Mouse (Mus musculus): ENCODE measurements around the gene Dennd6a.
A peak's percentile ranks its signal among the peaks of the same experiment; 100 is the strongest.
"Not testable (repeated sequence)": the region's sequence is repeated elsewhere in the genome, so short reads cannot be mapped to it uniquely, and the experiment has no call there.

Gene Dennd6a

GRCm38 (mm10) chr14:26573556-26573955 lies at the start of gene Dennd6a:
Gene Dennd6a (plus strand): TSS chr14:26573856.
- DNase-seq (ENCODE audit: low read depth): not testable (repeated sequence)

GRCm38 (mm10) chr14:26525955-26526354 lies 47.7 kb upstream of the Dennd6a start:
- no peak for DNase-seq (ENCODE audit: low read depth)

GRCm38 (mm10) chr14:26528296-26528695 lies 45.4 kb upstream of the Dennd6a start:
- peak; percentile 36 for DNase-seq (ENCODE audit: low read depth)

- DNase-seq (ENCODE audit: low read depth): no peak
Observed at GRCm38 (mm10) chr14:26530350-26530749, 43.3 kb upstream of the Dennd6a start.

GRCm38 (mm10) chr14:26531410-26532313 lies 42.0 kb upstream of the Dennd6a start:
- DNase-seq (ENCODE audit: low read depth): peak; percentile 36

- DNase-seq (ENCODE audit: low read depth): peak; percentile 69
Observed at GRCm38 (mm10) chr14:26532752-26533151, 40.9 kb upstream of the Dennd6a start.

- no peak for DNase-seq (ENCODE audit: low read depth)
Observed at GRCm38 (mm10) chr14:26533267-26533666, 40.4 kb upstream of the Dennd6a start.

GRCm38 (mm10) chr14:26533821-26534756 lies 39.6 kb upstream of the Dennd6a start:
- DNase-seq (ENCODE audit: low read depth): peak; percentile 77

GRCm38 (mm10) chr14:26534757-26535479 lies 38.7 kb upstream of the Dennd6a start, which contains the start of gene Slmap:
Gene Slmap (minus strand): TSS chr14:26534931.
- peak; percentile 99 for DNase-seq (ENCODE audit: low read depth)

GRCm38 (mm10) chr14:26539241-26539640 lies 34.4 kb upstream of the Dennd6a start:
- no peak for DNase-seq (ENCODE audit: low read depth)

GRCm38 (mm10) chr14:26540577-26540976 lies 33.1 kb upstream of the Dennd6a start:
- DNase-seq (ENCODE audit: low read depth): no peak

- no peak for DNase-seq (ENCODE audit: low read depth)
Observed at GRCm38 (mm10) chr14:26542136-26542535, 31.5 kb upstream of the Dennd6a start.

- DNase-seq (ENCODE audit: low read depth): peak; percentile 28
Observed at GRCm38 (mm10) chr14:26547516-26548488, 25.9 kb upstream of the Dennd6a start.

GRCm38 (mm10) chr14:26550712-26551111 lies 22.9 kb upstream of the Dennd6a start:
- no peak for DNase-seq (ENCODE audit: low read depth)

- no peak for DNase-seq (ENCODE audit: low read depth)
Observed at GRCm38 (mm10) chr14:26552441-26552840, 21.2 kb upstream of the Dennd6a start.

GRCm38 (mm10) chr14:26552853-26553252 lies 20.8 kb upstream of the Dennd6a start:
- peak; percentile 49 for DNase-seq (ENCODE audit: low read depth)

- DNase-seq (ENCODE audit: low read depth): no peak
Observed at GRCm38 (mm10) chr14:26557581-26557980, 16.1 kb upstream of the Dennd6a start.

GRCm38 (mm10) chr14:26558536-26558935 lies 15.1 kb upstream of the Dennd6a start:
- DNase-seq (ENCODE audit: low read depth): no peak

GRCm38 (mm10) chr14:26562247-26562646 lies 11.4 kb upstream of the Dennd6a start:
- no peak for DNase-seq (ENCODE audit: low read depth)

GRCm38 (mm10) chr14:26569880-26570279 lies 3.8 kb upstream of the Dennd6a start:
- DNase-seq (ENCODE audit: low read depth): no peak
